Mouse (Mus musculus) T-helper 17 cell (primary cell): ENCODE measurements around the gene Map1lc3a.

Experiments used
- in situ Hi-C, 2 experiments: fragments of 300-600 bp; cut with MboI, MseI; formaldehyde crosslinking; loops; 1 replicate in 1 of 2; 2 replicates in 1 of 2; pipeline ENCODE4 v1.15.1; 2025; ENCODE audit warnings: high pct_unique_total_duplicates in 2 of 2

Gene Map1lc3a

DNA sequence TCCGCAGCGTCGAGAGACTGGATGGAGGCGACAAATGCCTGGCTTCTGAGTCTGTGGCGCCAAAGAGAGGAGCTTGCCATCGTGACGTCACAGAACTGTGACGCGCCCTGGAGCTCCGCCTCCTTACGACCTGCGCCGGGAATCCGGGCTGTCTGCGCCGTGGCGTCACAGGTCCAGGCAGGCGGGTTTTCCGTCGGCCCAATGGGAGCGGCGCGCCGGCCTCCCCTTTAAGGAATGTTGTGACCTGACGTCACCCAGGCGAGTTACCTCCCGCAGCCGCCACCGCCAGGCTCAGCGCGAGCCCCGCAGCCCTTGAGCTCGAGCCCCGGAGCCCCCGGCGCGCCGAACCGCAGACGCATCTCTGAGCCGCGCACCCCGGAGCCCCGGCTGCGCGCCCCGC, at the start of gene Map1lc3a:
Gene Map1lc3a (plus strand): TSS at position 103 of the 400 bp plus-strand sequence.
- in situ Hi-C loops = no loop called here

DNA sequence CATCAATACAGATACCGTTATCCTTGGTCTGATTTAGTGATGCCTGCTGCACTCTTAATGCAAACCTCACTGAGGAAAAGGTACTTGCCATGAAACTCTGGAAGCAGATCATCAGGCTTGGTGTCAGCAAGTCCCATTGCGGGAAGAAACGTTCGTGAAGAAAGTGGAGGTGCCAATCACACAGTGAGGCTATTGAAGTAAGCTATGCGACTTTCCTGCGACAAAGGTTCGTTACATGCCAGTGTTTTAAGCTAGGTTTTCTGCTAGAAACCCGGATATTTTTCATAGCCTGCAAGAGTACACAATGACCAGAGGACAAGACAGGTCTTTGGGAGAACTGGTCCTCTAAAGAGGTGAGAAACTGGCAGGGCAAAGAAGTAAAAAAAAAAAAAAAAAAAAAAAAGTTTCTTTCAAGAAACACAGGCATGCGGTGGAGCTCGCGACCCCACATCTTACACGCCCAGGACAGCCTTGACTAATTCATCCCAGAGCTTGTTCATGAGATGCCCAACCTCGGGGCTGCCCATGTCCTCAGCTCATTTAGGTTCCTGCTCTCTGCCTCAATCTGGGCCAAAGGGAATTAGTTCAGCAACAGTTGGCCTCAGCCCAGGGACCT, 40.2 kb upstream of the Map1lc3a start:
- in situ Hi-C loops = no loop called here

DNA sequence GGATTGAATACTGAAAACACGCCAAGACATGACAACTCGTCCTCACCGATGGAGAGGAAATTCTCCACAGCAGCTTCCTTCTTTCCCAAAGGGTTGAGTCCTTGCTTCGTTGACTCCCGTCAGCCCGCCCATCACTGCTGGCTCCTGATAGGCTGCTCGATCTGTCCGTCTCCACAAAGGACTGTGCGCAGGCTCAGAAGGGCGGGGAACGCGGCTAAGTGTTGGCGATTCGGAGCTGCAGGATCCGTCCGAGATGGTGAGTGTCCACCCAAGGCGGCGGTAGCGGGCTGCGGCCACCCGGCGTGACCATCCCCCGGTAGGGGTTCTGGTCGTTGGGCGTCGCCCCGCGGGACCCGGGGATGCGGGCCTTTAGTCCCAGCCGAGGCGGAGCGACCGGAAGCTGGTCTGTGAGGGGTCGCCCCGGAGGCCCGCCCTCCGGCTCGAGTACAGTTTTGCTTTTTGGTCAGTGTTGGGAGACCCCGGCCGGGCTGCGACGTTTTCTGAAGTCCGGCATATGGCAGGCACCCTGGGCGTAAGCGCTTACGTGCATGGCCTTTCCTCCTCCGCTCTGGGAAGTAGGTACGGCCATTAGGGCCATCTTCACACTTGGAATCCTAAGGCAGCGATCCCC, 39.6 kb upstream of the Map1lc3a start, which contains the start of gene Dynlrb1:
Gene Dynlrb1 (plus strand): TSS at position 172 of the 631 bp plus-strand sequence.
- in situ Hi-C loops = no loop called here

DNA sequence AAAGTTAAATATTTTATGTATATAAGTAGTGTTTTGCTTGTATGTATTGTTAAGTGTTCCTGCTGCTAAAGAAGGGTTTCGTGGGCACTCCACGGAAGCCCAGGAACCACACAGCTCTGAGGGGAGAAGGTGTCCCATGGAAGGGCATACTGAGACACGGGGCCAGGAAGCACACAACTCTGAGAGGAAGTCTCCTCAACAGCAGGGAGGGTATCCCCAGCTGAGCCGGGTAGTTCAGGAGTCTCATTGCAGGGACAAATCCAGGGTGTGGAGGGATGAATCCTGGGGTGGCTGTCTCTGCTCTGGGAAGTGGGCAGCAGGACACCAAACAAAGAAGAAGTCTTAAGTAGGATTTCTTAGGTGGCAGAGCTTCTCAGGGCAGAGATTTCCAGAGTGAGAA, 38.8 kb upstream of the Map1lc3a start:
- in situ Hi-C loops = no loop called here

DNA sequence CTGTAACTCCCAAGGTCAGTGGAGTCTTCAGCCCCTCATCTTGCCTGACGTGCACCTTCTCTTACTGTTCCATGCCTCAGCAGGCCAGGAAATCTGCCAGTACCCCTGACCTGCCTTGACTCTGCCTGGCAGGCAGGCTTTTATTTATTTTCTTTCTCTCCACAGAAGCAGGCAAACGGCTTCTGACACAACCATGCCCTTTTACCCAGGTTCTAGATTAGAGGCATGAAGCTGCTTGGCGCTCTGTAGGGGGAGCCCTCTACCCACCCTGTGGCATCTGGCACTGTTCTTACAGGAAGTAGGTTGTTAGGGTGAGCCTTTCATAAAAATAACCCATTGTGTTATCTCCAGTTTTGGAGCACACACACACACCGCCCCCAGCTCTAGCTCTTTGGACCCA, 35.2 kb upstream of the Map1lc3a start:
- in situ Hi-C loops = no loop called here

DNA sequence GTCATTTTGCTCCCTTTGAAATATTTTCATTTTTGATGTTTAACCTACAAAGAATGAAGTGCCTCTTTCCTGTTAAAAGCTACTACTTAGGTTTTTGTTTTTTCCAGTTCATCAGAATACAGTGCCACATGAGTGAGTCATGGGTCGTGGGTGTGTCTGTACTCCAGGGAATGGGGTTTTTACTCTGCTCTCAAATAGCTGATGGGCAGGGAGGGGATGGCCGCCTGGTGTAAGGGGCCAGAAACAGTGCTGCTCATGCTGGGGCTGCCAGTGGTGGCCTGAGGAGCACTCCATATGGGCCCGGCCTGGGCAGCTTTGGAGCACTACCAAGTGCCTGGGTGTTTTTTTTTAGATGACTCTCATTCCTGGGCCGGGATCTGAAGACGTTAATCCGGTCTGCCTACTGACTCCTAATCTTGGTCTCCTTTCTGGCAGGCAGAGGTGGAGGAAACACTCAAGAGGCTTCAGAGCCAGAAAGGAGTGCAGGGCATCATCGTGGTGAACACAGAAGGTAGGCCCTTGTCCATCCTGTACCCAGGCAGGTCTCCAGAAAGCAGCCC, 33.7 kb upstream of the Map1lc3a start:
- in situ Hi-C loops = no loop called here

DNA sequence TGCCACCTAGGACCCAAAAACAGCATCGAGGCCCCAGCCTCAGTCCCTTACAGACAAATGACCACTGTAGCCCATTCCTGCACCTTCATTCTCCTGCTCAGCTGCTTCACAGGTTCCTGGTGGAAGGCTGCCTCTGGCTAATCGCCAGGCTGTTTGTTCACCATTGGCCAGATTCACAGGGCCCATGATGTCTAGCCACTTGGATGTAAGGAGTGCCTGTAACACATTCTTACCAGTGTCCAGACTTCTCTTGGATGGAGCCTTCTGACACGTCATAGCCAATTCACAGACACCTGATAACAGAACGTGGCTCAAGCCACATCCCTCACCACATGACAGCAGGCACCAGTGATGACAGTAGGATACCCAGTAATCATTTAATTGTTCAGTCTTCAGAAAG, 29.9 kb upstream of the Map1lc3a start:
- in situ Hi-C loops = no loop called here

DNA sequence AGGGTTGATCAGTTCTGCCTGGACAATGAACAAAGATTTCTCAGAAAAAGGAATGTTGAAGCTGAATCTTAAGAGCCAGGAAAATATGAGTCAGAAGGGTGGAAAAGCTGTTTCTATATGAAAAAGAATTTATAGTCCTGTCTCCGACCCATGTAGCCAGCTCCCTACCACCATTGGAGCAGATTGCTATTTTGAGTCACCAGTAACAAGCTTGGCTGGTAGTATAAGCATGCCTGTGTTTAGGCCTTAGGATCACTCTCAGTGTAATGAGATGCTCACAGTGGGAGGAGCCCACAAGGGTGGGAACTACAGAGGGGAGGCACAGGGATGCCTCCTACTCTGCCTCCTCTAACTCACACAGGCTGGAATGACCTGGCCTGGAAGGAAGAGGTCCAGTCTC, 27.9 kb upstream of the Map1lc3a start:
- in situ Hi-C loops = no loop called here

DNA sequence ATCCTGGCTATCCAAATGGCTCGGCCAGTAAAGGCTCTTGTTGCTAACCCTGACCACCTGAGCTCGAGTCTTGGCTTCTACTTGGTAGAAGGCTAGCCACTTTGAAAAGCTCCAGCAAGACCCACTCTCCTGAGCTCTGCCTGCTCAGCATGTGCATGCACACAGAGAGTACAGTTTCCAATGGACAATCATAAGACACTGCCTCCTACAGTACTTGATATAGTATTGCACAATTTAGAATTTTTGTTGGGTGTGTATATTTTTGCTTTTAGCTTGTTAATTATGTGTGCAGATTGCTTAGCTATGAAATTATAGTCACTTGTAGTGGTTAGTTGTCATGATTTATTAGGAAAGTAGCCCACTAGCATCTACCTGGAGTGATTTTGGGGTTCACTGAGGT, 27.4 kb upstream of the Map1lc3a start:
- in situ Hi-C loops = no loop called here

DNA sequence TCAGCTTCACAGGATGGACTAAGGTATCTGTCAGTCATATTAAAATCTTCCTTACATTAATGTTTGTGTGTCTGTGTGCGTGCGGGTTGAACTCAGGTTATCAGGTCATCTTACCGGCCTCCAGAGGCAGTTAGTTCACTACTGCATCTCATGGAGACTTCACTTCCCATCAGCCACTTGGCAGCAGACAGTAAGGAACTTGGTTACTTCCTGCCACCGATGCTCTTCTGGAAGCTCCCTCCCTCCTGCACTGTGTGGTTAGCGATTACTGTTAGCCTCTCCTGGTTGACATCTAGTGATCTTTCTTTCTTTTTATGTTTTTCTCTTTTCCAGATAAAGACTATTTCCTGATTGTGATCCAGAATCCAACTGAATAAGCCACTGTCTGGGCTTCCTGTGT, 26.5 kb upstream of the Map1lc3a start:
- in situ Hi-C loops = no loop called here

DNA sequence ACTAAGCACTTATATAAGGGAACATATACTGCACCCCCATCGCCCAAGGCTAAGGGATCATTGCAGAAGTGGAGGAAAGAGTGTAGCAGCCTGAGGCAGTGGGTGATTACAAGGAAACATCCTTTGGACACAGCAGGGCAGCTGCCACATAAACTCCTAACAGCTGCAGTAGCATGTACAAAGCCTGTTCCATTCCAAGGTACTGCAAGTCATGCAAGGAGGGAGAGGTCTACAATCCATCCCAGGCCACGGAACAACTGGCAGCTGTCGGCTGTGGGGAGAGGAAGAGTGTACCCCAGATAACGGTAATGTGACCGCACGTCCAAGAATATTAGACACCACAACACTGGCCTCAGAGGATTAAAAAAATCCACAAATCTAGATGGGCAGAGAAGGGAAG, 10.6 kb upstream of the Map1lc3a start:
- in situ Hi-C loops = no loop called here

DNA sequence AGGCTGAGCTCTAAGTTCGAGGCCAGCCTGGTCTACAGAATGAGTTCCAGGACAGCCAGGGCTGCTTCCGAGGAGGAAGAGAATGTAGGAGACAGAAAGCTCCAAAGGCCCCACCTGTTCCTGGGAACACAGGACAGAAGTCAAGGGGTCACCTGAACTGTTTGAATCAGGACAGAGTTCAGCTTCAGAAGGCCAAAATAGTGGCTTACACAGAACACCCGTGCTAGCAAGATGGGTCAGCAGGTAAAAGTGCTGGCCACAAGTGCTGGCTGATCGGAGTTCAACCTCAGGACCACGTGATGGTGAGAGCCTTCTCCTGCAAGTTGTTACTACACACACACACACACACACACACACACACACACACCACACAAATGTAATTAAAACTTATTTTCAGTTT, 9.2 kb upstream of the Map1lc3a start:
- in situ Hi-C loops = no loop called here

DNA sequence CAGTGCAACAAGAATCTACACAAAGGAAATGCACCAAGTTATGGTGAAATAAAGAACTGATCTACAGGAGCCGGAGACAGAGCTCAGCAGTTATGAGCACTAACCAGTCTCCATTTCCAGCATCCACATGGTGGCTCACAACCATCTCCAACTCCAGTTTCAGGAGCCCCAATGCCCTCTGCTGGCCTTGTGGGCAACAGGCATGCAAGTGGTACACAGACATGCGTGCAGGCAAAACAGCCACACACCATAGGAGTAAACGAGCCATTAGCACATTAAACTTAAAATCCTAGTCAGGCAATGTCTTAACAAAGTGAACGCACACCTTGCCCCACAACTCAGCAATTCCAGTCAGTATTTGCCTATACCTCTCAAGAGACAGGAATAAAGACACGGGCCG, 4.1 kb upstream of the Map1lc3a start:
- in situ Hi-C loops = no loop called here

DNA sequence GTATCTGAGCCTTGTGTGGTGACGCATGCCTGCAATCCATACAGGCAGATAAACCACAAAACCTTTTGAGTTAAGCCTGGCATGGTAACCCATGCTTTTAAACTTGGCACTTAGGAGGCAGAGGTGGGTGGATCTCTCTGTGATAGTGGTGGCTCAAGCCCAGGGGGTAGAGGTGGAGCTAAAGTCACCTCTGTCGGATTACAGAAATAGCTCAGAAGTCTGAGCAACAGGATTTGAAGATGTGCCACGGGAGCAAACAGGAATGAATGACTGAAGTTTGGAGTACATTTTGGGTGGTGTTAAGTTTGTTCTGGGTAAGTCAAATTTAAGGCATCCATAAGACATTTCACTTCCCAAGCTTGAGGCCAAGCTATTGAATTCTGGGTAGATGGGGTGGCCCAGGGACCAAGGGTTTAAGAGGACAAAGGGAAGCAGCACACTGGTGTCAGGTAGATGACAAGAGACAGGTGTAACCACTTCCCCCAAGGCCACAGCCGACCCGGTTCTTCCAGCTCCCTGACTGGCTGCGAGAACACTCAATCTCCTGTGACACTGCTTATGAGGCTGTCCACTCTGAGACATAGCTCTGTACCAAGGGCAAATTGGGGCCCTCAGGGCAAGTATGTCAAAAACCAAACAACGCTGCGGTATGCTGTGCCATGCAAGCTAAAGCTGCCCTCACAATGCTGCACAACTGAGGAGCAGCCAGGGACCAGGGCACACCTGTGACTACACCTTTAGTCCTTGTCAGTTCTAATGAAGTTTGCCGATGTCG, 3.5 kb upstream of the Map1lc3a start:
- in situ Hi-C loops = no loop called here

DNA sequence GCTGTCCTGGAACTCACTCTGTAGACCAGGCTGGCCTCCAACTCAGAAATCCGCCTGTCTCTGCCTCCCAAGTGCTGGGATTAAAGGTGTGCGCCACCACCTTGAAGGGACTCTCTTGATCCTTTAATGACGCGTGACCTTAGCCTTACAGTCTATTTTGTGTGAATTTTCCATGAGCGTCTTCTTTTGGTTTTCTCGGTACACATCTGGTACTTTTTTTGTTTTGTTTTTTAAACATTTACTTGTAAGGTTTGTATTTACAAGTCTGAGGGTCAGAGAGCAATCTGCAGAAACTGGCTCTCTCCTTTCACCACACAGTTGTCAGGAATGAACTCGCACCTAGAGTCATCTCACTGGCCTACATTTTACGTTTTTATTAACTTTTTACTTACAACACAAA, 2.5 kb upstream of the Map1lc3a start:
- in situ Hi-C loops = no loop called here

DNA sequence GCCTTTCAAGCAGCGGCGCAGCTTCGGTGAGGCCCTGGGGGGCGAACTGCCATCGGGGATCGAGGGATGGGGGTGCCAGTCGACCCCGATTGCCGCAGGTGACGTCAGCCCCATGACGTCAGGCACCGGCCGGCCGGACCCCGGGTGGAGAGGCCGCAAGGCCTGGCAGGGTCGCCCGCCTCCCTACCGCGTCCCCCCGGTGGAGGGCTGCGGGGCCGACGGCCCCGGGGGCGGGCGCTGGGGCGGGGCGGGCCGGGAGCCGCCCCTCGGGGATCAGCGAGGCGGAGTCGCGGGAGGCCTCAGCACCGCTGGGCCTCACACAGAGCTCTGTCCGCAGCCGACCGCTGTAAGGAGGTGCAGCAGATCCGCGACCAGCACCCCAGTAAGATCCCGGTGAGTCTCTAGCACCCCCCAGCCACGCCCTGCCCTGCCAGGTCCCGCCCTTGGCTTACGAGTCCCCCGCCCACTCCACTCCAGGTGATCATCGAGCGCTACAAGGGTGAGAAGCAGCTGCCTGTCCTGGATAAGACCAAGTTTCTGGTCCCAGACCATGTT, 601 bp downstream of the Map1lc3a start:
- in situ Hi-C loops = no loop called here

DNA sequence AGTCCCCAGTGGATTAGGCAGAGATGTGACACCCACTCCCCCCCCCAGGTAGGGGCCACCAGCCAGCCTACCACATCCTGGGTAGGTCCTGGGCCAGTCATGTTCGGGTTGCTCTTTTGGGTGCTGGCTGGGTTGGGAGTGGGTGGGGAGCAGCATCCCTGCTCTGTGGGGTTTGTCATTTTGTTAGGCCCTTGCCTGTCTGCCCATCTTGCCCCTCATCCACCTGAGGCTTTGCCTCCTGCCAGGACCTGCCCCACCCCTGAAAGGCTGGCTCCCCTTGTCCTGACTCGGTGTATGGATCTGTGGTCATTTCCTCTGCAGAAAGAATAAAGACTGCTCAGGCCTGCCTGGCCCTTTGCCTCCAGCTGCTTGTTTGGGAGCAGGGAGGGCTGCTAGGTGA, 1.6 kb downstream of the Map1lc3a start:
- in situ Hi-C loops = no loop called here

DNA sequence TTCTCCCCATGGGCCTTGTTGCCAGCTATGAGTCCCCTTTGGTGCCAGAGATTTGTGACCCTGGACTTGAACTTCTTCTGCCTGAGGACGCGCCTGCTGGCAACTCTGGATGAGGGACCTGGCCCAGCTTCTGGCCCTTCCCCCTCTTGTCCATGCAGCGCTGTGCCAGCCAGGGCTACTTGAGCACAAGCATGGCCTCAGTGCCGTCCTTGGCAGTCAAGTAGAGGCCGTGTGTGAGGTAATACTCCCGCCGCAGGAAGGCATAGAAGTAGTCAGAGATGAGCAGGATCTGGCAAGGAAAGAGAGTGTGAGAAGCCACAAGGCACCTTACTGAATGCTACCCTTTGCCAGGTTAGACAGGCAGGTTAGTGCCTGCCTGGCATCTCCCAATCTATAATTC, 2.3 kb downstream of the Map1lc3a start:
- in situ Hi-C loops = no loop called here

DNA sequence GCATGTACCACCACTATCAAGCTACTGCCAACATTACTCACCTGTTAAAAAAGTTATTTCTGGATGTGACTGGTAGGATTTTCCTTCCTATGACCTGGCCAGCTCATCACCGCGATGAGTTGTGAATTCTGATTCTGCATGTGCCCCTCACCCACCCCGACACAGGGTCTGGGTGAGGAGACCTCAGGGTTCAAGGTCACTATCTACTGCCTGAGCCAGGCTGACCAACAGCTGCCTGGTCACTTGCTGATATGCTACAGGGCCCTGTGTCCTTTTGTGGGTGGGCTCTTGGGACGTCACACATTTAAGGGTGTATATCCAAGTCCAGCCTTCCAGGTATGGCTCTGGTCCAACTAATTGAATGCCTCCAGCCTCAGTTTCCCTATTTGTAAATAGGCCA, 3.1 kb downstream of the Map1lc3a start:
- in situ Hi-C loops = no loop called here

DNA sequence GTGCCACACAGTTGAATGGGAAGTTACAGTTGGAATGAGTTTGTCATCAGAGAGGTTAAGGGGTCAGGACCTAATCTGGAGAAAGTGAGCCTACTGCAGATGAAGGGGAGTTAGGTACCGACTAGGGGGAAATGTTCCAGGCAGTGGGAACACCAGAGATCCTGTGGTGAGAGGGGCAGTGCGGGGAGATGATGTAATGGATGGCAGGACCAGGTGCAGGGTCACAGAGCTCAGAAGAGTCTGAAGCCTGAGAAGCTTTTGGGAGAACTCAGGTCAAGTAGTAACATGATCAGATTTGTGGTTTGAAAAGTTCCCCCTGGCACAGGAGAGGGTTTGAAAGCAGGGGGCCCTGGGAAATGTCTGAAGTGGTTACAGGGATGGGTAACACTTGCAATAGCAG, 4.0 kb downstream of the Map1lc3a start:
- in situ Hi-C loops = loop anchor here in 1 of 2 experiments (5.0 kb wide), 1 partner anchor 107 kb away; no protein-coding TSS in a partner anchor

DNA sequence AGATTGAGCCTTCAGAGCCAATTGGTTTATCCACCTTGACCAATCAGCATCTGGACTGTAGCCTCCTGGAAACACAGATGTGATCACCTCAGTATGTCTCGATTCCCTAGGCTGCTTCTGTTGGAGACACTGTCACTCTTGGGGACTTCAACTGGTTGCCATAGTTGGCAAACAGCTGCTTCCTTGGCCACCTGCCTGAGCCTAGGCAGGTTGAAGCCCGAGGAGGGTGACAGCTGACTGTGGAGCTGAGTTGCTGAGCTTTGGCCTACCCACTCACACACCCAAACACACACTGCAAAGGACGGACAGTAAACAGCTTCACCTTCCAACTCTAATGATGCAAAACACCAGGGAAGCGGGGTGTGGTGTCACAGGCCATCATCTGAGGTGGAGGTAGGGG, 7.7 kb downstream of the Map1lc3a start:
- in situ Hi-C loops = loop anchor here in 1 of 2 experiments (5.0 kb wide), 1 partner anchor 104 kb away; no protein-coding TSS in a partner anchor

DNA sequence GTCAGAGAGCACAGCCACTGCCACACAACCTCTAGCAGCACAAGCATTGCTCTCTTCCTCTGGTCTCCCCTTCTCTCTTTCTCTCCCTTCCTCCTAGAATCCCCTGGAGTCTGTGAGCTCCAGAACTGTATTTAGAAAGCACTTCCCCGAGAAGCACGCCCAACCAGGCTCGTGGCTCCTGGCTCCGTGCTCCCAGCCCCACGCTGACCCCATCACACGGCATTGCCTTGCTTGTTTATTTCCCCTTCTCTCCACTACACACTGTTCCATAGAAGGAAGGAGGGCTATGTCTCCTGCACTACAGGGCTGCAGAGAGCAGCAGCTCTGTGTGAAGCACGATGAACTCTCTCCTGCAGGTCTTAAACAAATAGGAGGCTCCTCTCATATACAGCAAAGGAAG, 8.6 kb downstream of the Map1lc3a start:
- in situ Hi-C loops = loop anchor here in 1 of 2 experiments (5.0 kb wide), 1 partner anchor 103 kb away; no protein-coding TSS in a partner anchor
